Mouse (Mus musculus) testis, adult 2 months (tissue): ENCODE data around the gene Fam20c.

Experiments
- CTCF ChIP-seq: fragments of 200-500 bp; IDR thresholded peaks from 2 replicates; pipeline ENCODE4 v1.5.1; 2012; ENCODE audit warnings: low read depth, mild to moderate bottlenecking, inconsistent platforms, low read length, moderate library complexity; ENCODE audit not compliant: control insufficient read depth, insufficient read depth, insufficient replicate concordance
- POLR2A ChIP-seq: fragments of 200-500 bp; IDR thresholded peaks from 2 replicates; pipeline ENCODE4 v1.6.1; 2012; ENCODE audit warnings: low read depth, mild to moderate bottlenecking, inconsistent platforms, low read length, moderate library complexity; ENCODE audit not compliant: control insufficient read depth

DNA sequence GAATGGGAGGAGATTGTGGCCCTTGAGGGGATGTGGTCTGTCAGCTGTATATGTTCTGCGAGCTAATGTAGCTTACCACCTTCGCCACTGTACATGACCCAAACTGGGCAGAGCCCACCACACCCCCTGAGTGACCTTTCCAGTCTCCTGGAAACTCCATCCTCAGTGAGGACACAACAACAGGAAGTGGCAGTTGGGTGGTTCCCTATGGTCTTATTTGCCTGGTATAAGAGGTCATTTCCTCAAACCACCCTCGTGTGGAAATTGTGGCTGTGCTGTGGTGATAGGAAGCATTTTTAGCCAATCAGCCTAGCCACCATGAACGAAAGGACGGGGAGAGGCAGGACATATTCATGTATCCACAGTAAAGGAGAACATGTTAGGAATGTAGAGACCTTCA lies 23.5 kb upstream of the Fam20c start:
- TF ChIP-seq POLR2A = no peak
- no peak for TF ChIP-seq CTCF
